Mouse (Mus musculus): ENCODE data around the gene Tmem217. TPM values are rescaled to one million over a fixed set of nuclear protein-coding genes. Genes with fewer than 3 reads are reported as not detected.
"Not testable (repeated sequence)": the region's sequence is repeated elsewhere in the genome, so short reads cannot be mapped to it uniquely, and the experiment has no call there.

Gene Tmem217
- polyA plus RNA-seq, 1 experiment from 2014 or later, result 1.5 TPM

GRCm38 (mm10) chr17:29544064-29544463 is 8.1 kb downstream of the Tmem217 start:
- no peaks in the 10 kb centered on the region for H3K36me3 ChIP-seq
- no peak overlapping the region for H3K4me3 ChIP-seq
- no peaks in the 10 kb centered on the region for H3K4me1 ChIP-seq
- no peaks in the 10 kb centered on the region for H3K27me3 ChIP-seq (ENCODE audit: insufficient read depth, poor library complexity, severe bottlenecking)
- H3K9me3 ChIP-seq, result no peaks in the 10 kb centered on the region
- no peak overlapping the region for H3K27ac ChIP-seq
- no peak for DNase-seq (ENCODE audit: low spot score)
- WGBS, result 72% methylated on average over 2 of the region's 2 CpGs

GRCm38 (mm10) chr17:29542831-29543690 is 9.1 kb downstream of the Tmem217 start:
- no peak for DNase-seq (ENCODE audit: low spot score)
- Histone ChIP-seq H3K4me1 (no peaks in the 10 kb centered on the region), H3K9me3 (no peaks in the 10 kb centered on the region), H3K4me3 (no peak overlapping the region), H3K27me3 (ENCODE audit: insufficient read depth, poor library complexity, severe bottlenecking) (no peaks in the 10 kb centered on the region), H3K27ac (no peak overlapping the region), H3K36me3 (no peaks in the 10 kb centered on the region)
- 87% methylated on average over 19 of the region's 19 CpGs for WGBS

GRCm38 (mm10) chr17:29541419-29541818 is 10.8 kb downstream of the Tmem217 start:
- H3K36me3 ChIP-seq, result no peaks in the 10 kb centered on the region
- WGBS, result 72% methylated on average over 14 of the region's 14 CpGs
- H3K9me3 ChIP-seq, result no peaks in the 10 kb centered on the region
- H3K27ac ChIP-seq, result no peak overlapping the region
- no peak for DNase-seq (ENCODE audit: low spot score)
- no peaks in the 10 kb centered on the region for H3K27me3 ChIP-seq (ENCODE audit: insufficient read depth, poor library complexity, severe bottlenecking)
- no peak overlapping the region for H3K4me3 ChIP-seq
- no peaks in the 10 kb centered on the region for H3K4me1 ChIP-seq

- no peaks in the 10 kb centered on the region for H3K36me3 ChIP-seq
- H3K27me3 ChIP-seq (ENCODE audit: insufficient read depth, poor library complexity, severe bottlenecking), result no peaks in the 10 kb centered on the region
- no peak overlapping the region for H3K27ac ChIP-seq
- WGBS, result 83% methylated on average over 8 of the region's 8 CpGs
- no peaks in the 10 kb centered on the region for H3K4me1 ChIP-seq
- H3K4me3 ChIP-seq, result no peak overlapping the region
- H3K9me3 ChIP-seq, result no peaks in the 10 kb centered on the region
- no peak for DNase-seq (ENCODE audit: low spot score)
These were observed 11.8 kb downstream of the Tmem217 start for GRCm38 (mm10) chr17:29540426-29540825.

GRCm38 (mm10) chr17:29533866-29534265 is 18.3 kb downstream of the Tmem217 start:
- WGBS, result 82% methylated on average over 11 of the region's 11 CpGs
- Histone ChIP-seq H3K4me1 (0 out of 2 replicates have a peak, but pooled peaks cover 7% of the 10 kb centered on the region), H3K27me3 (ENCODE audit: insufficient read depth, poor library complexity, severe bottlenecking) (no peaks in the 10 kb centered on the region), H3K27ac (no peak overlapping the region), H3K9me3 (no peaks in the 10 kb centered on the region), H3K36me3 (no peaks in the 10 kb centered on the region), H3K4me3 (no peak overlapping the region)
- no peak for DNase-seq (ENCODE audit: low spot score)

GRCm38 (mm10) chr17:29531757-29532384 is 20.3 kb downstream of the Tmem217 start:
- WGBS, result 69% methylated on average over 10 of the region's 10 CpGs
- Histone ChIP-seq H3K27ac (no peak overlapping the region), H3K4me1 (0 out of 2 replicates have a peak, but pooled peaks cover 7% of the 10 kb centered on the region), H3K27me3 (ENCODE audit: insufficient read depth, poor library complexity, severe bottlenecking) (no peaks in the 10 kb centered on the region), H3K4me3 (no peak overlapping the region), H3K36me3 (no peaks in the 10 kb centered on the region), H3K9me3 (no peaks in the 10 kb centered on the region)
- DNase-seq (ENCODE audit: low spot score), result no peak

GRCm38 (mm10) chr17:29531278-29531677 is 20.9 kb downstream of the Tmem217 start:
- no peak overlapping the region for H3K4me3 ChIP-seq
- DNase-seq (ENCODE audit: low spot score), result no peak
- WGBS, result 73% methylated on average over 9 of the region's 9 CpGs
- no peak overlapping the region for H3K27ac ChIP-seq
- H3K27me3 ChIP-seq (ENCODE audit: insufficient read depth, poor library complexity, severe bottlenecking), result no peaks in the 10 kb centered on the region
- H3K36me3 ChIP-seq, result no peaks in the 10 kb centered on the region
- H3K9me3 ChIP-seq, result no peaks in the 10 kb centered on the region
- H3K4me1 ChIP-seq, result 0 out of 2 replicates have a peak, but pooled peaks cover 7% of the 10 kb centered on the region

- Histone ChIP-seq H3K4me1 (0 out of 2 replicates have a peak, but pooled peaks cover 7% of the 10 kb centered on the region), H3K27me3 (ENCODE audit: insufficient read depth, poor library complexity, severe bottlenecking) (no peaks in the 10 kb centered on the region), H3K27ac (no peak overlapping the region), H3K9me3 (peaks cover 2% of the 10 kb centered on the region; the same call in 1 of the 2 replicates), H3K4me3 (no peak overlapping the region), H3K36me3 (no peaks in the 10 kb centered on the region)
- DNase-seq (ENCODE audit: low spot score), result no peak
- 60% methylated on average over 6 of the region's 6 CpGs for WGBS
These were observed 21.7 kb downstream of the Tmem217 start for GRCm38 (mm10) chr17:29530508-29530907.

GRCm38 (mm10) chr17:29528568-29529187 is 23.5 kb downstream of the Tmem217 start:
- no peaks in the 10 kb centered on the region for H3K36me3 ChIP-seq
- H3K4me3 ChIP-seq, result no peak overlapping the region
- WGBS, result 84% methylated on average over 8 of the region's 8 CpGs
- 0 out of 2 replicates have a peak, but pooled peaks cover 7% of the 10 kb centered on the region for H3K4me1 ChIP-seq
- no peaks in the 10 kb centered on the region for H3K27me3 ChIP-seq (ENCODE audit: insufficient read depth, poor library complexity, severe bottlenecking)
- no peak overlapping the region for H3K27ac ChIP-seq
- no peak for DNase-seq (ENCODE audit: low spot score)
- peaks cover 3% of the 10 kb centered on the region; the same call in 1 of the 2 replicates for H3K9me3 ChIP-seq

- Histone ChIP-seq H3K36me3 (no peaks in the 10 kb centered on the region), H3K4me3 (no peak overlapping the region), H3K27me3 (ENCODE audit: insufficient read depth, poor library complexity, severe bottlenecking) (no peaks in the 10 kb centered on the region), H3K9me3 (peaks cover 3% of the 10 kb centered on the region; the same call in 1 of the 2 replicates), H3K27ac (no peak overlapping the region), H3K4me1 (no peaks in the 10 kb centered on the region)
- DNase-seq (ENCODE audit: low spot score), result no peak
- 71% methylated on average over 2 of the region's 2 CpGs for WGBS
These were observed 26.6 kb downstream of the Tmem217 start for GRCm38 (mm10) chr17:29525613-29526012.

GRCm38 (mm10) chr17:29519731-29520130 is 32.5 kb downstream of the Tmem217 start:
- no peaks in the 10 kb centered on the region for H3K36me3 ChIP-seq
- no peak for DNase-seq (ENCODE audit: low spot score)
- 67% methylated on average over 8 of the region's 8 CpGs for WGBS

GRCm38 (mm10) chr17:29518665-29519064 is 33.5 kb downstream of the Tmem217 start:
- H3K36me3 ChIP-seq; DNase-seq (ENCODE audit: low spot score); H3K4me1 ChIP-seq; H3K27me3 ChIP-seq (ENCODE audit: insufficient read depth, poor library complexity, severe bottlenecking); H3K4me3 ChIP-seq; H3K9me3 ChIP-seq; H3K27ac ChIP-seq: not testable (repeated sequence)
- WGBS, result 89% methylated on average over 5 of the region's 5 CpGs

More at GRCm38 (mm10) chr17:29519731-29520130, 32.5 kb downstream of the Tmem217 start:
- no peak overlapping the region for H3K4me3 ChIP-seq
- no peaks in the 10 kb centered on the region for H3K27me3 ChIP-seq (ENCODE audit: insufficient read depth, poor library complexity, severe bottlenecking)
- H3K27ac ChIP-seq, result no peak overlapping the region
- no peaks in the 10 kb centered on the region for H3K4me1 ChIP-seq
- H3K9me3 ChIP-seq, result no peaks in the 10 kb centered on the region

- Histone ChIP-seq H3K36me3 (no peaks in the 10 kb centered on the region), H3K4me1 (peaks cover 9% of the 10 kb centered on the region), H3K9me3 (no peaks in the 10 kb centered on the region), H3K27me3 (ENCODE audit: insufficient read depth, poor library complexity, severe bottlenecking) (no peaks in the 10 kb centered on the region), H3K4me3 (no peak overlapping the region), H3K27ac (0 out of 2 replicates have a peak overlapping the region, but pooled peaks have one; percentile 25)
- 3% methylated on average over 11 of the region's 11 CpGs for WGBS
- peak; percentile 89 for DNase-seq (ENCODE audit: low spot score)
These were observed 37.8 kb downstream of the Tmem217 start for GRCm38 (mm10) chr17:29514435-29514834.

All from heart, embryonic 10.5 days (tissue).